Mouse (Mus musculus) limb, embryonic 12.5 days (tissue): ENCODE results near the gene Cux2. TPM values are rescaled to one million over a fixed set of nuclear protein-coding genes. Genes with fewer than 3 reads are reported as not detected.
A peak's percentile ranks its signal among the peaks of the same experiment; 100 is the strongest.

Experiments
- ATAC-seq: fragments of 200-750 bp; cut with Nextera tagmentation; 2 replicates; pipeline ENCODE4 v1.8.0; 2017; ENCODE audit warnings: low read depth, moderate TSS enrichment; ENCODE audit not compliant: insufficient number of reproducible peaks, insufficient read depth, low FRiP score, low TSS enrichment
- H3K27ac ChIP-seq: fragments of 300-500 bp; sonication (generic); 2 replicates; pipeline ENCODE4 v1.5.1; 2016; ENCODE audit warnings: mild to moderate bottlenecking, moderate library complexity
- H3K27me3 ChIP-seq: fragments of 300-500 bp; sonication (generic); 2 replicates; pipeline ENCODE4 v1.6.1; 2016; ENCODE audit warnings: mild to moderate bottlenecking, moderate library complexity
- H3K36me3 ChIP-seq: fragments of 300-500 bp; sonication (generic); 2 replicates; pipeline ENCODE4 v1.6.1; 2016; ENCODE audit warnings: mild to moderate bottlenecking, moderate library complexity
- H3K4me1 ChIP-seq: fragments of 300-500 bp; sonication (generic); replicated peaks from 2 replicates; pipeline ENCODE4 v1.6.1; 2016
- H3K4me2 ChIP-seq: fragments of 300-500 bp; sonication (generic); 2 replicates; pipeline ENCODE4 v1.6.1; 2016; ENCODE audit warnings: mild to moderate bottlenecking, moderate library complexity
- H3K4me3 ChIP-seq: fragments of 300-500 bp; sonication (generic); replicated peaks from 2 replicates; pipeline ENCODE4 v1.5.1; 2016; ENCODE audit warnings: mild to moderate bottlenecking
- H3K9ac ChIP-seq: fragments of 300-500 bp; sonication (generic); replicated peaks from 2 replicates; pipeline ENCODE4 v1.6.1; 2016; ENCODE audit warnings: mild to moderate bottlenecking, moderate library complexity
- H3K9me3 ChIP-seq: fragments of 300-500 bp; sonication (generic); 2 replicates; pipeline ENCODE4 v1.6.1; 2016; ENCODE audit warnings: mild to moderate bottlenecking, moderate library complexity
- WGBS: fragments of 180-500 bp; shearing (Covaris S2); methylation state at CpG from one replicate; pipeline ENCODE4 v1.1.7; 2016; 5-methylcytosine and 5-hydroxymethylcytosine counted together
- polyA plus RNA-seq: library from polyadenylated mRNA; unstranded; fragments of >200 nt; fragmentation: Nextera tagmentation; extraction: Ambion mirVana; gene quantifications from 2 replicates; pipeline ENCODE4 v1.2.1, GENCODE M21; 2016

Cux2 gene
- polyA plus RNA-seq, 1 experiment from 2014 or later: 5.0 TPM

DNA sequence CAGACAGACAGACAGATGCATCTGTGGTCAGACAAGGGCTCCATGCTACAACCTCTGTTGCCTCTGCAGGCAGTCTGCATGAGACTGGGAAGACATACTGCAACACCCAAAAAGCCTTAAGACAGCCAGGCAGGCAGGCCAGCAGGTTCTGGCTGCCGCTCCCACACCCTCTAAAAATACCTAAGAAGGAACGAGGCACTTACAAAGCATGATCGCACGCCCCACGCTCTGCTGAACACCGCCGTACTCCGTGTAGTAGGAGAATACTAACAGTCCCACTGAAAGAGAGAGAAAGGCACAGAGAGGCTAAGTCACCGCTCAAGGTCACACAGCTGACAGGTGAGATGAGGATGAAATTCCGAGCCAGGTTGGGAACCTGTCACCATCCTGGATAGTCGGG, 6.3 kb downstream of the Cux2 start:
- Histone ChIP-seq H3K36me3 (no peaks in the 10 kb centered on the region), H3K9me3 (no peaks in the 10 kb centered on the region), H3K4me1 (peaks cover 7% of the 10 kb centered on the region), H3K9ac (no peak overlapping the region), H3K4me2 (no peak overlapping the region), H3K4me3 (no peak overlapping the region), H3K27me3 (peaks cover 36% of the 10 kb centered on the region), H3K27ac (no peak overlapping the region)
- 89% methylated on average over 11 of the region's 11 CpGs for WGBS
- ATAC-seq: no peak

DNA sequence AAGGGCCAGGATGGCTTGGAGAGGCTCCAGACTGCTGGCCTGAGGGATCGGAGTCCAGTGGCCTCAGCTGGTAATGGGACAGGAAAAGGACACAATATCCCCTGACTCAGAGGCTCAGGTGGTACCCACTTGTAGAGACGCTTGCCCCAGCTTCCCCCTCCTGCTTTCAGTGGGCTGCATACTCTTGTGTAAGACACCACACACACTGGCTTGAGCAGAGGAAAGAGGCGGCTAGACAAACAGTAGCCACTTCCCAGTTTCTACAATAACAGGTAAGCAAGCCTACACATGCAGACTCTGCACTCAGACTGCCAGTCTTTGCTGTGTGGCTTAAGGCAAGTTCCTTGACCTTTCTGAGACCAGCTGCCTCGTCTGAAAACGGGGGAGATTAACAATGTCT, 14.6 kb downstream of the Cux2 start:
- H3K4me2 ChIP-seq: no peak overlapping the region
- 0 out of 2 replicates have a peak overlapping the region, but pooled peaks have one; percentile 4 for H3K27ac ChIP-seq
- WGBS: 73% methylated on average over 5 of the region's 5 CpGs
- H3K9ac ChIP-seq: no peak overlapping the region
- peaks cover 13% of the 10 kb centered on the region for H3K4me1 ChIP-seq
- H3K36me3 ChIP-seq: peaks cover 7% of the 10 kb centered on the region
- peaks cover 13% of the 10 kb centered on the region for H3K9me3 ChIP-seq
- ATAC-seq: no peak
- no peak overlapping the region for H3K4me3 ChIP-seq
- H3K27me3 ChIP-seq: peaks cover 4% of the 10 kb centered on the region; the same call in 1 of the 2 replicates

DNA sequence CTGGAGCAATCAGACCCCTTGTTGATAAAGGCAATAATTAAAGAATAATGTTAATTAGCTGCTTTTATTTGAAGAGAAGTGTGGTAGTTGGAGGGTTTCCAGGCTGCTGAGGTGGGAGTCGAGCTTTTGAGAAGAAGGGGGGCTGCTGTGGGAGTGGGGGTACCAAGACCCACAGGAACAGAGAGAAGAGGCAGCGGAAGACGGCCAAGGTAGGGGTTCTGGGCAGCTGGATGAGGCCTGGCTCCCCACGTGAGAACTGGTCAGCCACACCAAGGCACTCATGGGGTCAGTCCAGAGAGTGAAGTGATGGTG, 16.8 kb downstream of the Cux2 start:
- no peak for ATAC-seq
- Histone ChIP-seq H3K9me3 (peaks cover 13% of the 10 kb centered on the region), H3K4me3 (no peak overlapping the region), H3K27ac (no peak overlapping the region), H3K4me1 (peaks cover 13% of the 10 kb centered on the region), H3K4me2 (no peak overlapping the region), H3K27me3 (peaks cover 4% of the 10 kb centered on the region; the same call in 1 of the 2 replicates), H3K9ac (no peak overlapping the region), H3K36me3 (peaks cover 7% of the 10 kb centered on the region)
- 50% methylated on average over 4 of the region's 4 CpGs for WGBS

- no peak overlapping the region for H3K9ac ChIP-seq
- H3K4me1 ChIP-seq: peaks cover 13% of the 10 kb centered on the region
- no peak overlapping the region for H3K4me3 ChIP-seq
- no peak overlapping the region for H3K27ac ChIP-seq
- no peak for ATAC-seq
- no peak overlapping the region for H3K4me2 ChIP-seq
- 37% methylated on average over 19 of the region's 19 CpGs for WGBS
- H3K9me3 ChIP-seq: peaks cover 13% of the 10 kb centered on the region
- peaks cover 7% of the 10 kb centered on the region for H3K36me3 ChIP-seq
- H3K27me3 ChIP-seq: peaks cover 4% of the 10 kb centered on the region; the same call in 1 of the 2 replicates
Observed at GRCm38 (mm10) chr5:122032471-122033166, 17.3 kb downstream of the Cux2 start.

GRCm38 (mm10) chr5:122031146-122031545, 18.8 kb downstream of the Cux2 start:
- Histone ChIP-seq H3K36me3 (peaks cover 3% of the 10 kb centered on the region), H3K4me1 (peaks cover 13% of the 10 kb centered on the region), H3K4me3 (no peak overlapping the region), H3K9me3 (peaks cover 3% of the 10 kb centered on the region), H3K27me3 (peaks cover 4% of the 10 kb centered on the region; the same call in 1 of the 2 replicates), H3K9ac (no peak overlapping the region), H3K4me2 (no peak overlapping the region), H3K27ac (no peak overlapping the region)
- WGBS: 65% methylated on average over 12 of the region's 12 CpGs
- no peak for ATAC-seq

GRCm38 (mm10) chr5:122030640-122031039, 19.3 kb downstream of the Cux2 start:
- Histone ChIP-seq H3K4me3 (no peak overlapping the region), H3K4me1 (peaks cover 13% of the 10 kb centered on the region), H3K9ac (no peak overlapping the region), H3K27ac (no peak overlapping the region), H3K36me3 (no peaks in the 10 kb centered on the region), H3K27me3 (peaks cover 4% of the 10 kb centered on the region; the same call in 1 of the 2 replicates), H3K4me2 (no peak overlapping the region), H3K9me3 (no peaks in the 10 kb centered on the region)
- WGBS: 63% methylated on average over 9 of the region's 11 CpGs
- no peak for ATAC-seq

DNA sequence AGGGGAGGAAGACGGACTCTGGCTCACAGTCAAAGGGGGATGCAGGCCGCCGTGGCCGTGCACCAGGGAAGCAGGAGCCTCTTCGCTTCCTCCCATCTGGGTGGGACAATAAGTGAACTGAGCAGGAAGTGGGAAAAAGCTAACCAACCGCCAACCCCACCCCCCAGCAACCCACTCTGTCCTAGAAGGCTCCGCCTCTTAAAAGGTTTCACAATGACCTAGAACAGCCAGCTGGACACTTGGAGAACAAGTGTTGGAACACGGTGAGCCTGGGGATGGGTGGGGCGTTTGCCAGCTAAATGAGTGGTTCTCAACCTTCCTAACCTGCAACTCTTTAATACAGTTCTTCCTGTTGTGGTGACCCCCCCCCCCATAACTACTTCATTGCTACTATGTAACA, 23.1 kb downstream of the Cux2 start:
- Histone ChIP-seq H3K27me3 (no peaks in the 10 kb centered on the region), H3K27ac (no peak overlapping the region), H3K4me3 (no peak overlapping the region), H3K9ac (no peak overlapping the region), H3K4me2 (no peak overlapping the region), H3K36me3 (no peaks in the 10 kb centered on the region), H3K4me1 (no peaks in the 10 kb centered on the region), H3K9me3 (peaks cover 11% of the 10 kb centered on the region; the same call in 1 of the 2 replicates)
- no peak for ATAC-seq
- 85% methylated on average over 9 of the region's 9 CpGs for WGBS

GRCm38 (mm10) chr5:122026284-122026683, 23.6 kb downstream of the Cux2 start:
- no peak for ATAC-seq
- Histone ChIP-seq H3K4me1 (no peaks in the 10 kb centered on the region), H3K27me3 (no peaks in the 10 kb centered on the region), H3K27ac (no peak overlapping the region), H3K9ac (no peak overlapping the region), H3K4me3 (no peak overlapping the region), H3K36me3 (no peaks in the 10 kb centered on the region), H3K4me2 (no peak overlapping the region), H3K9me3 (peaks cover 11% of the 10 kb centered on the region; the same call in 1 of the 2 replicates)
- 74% methylated on average over 7 of the region's 7 CpGs for WGBS

- peaks cover 11% of the 10 kb centered on the region; the same call in 1 of the 2 replicates for H3K9me3 ChIP-seq
- H3K4me2 ChIP-seq: no peak overlapping the region
- ATAC-seq: no peak
- whole genome bisulfite sequencing: 91% methylated on average over 11 of the region's 11 CpGs
- no peak overlapping the region for H3K27ac ChIP-seq
- H3K4me3 ChIP-seq: no peak overlapping the region
- no peaks in the 10 kb centered on the region for H3K4me1 ChIP-seq
- no peaks in the 10 kb centered on the region for H3K36me3 ChIP-seq
- H3K27me3 ChIP-seq: no peaks in the 10 kb centered on the region
- H3K9ac ChIP-seq: no peak overlapping the region
Observed at GRCm38 (mm10) chr5:122025117-122025516, 24.8 kb downstream of the Cux2 start.

DNA sequence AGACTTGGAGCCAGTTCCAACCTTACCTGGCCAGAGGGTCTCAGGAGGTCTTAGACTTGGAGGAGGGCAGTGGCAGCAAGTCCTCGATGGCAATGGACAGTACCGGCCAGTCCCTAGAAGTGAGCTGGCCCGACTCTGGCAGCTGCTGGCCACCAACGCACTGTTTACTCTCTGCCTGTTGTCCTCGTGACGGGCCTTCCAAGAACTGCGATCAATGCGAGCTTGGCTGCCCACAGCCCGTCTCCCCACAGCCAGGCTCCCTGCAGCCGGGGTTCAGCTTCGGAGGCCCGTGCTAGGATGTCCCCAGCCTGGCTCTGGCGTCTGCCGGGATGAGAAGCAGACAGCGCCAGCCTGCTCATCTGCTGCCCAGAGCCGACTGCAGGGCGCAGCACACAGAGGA, 30.6 kb downstream of the Cux2 start:
- no peaks in the 10 kb centered on the region for H3K36me3 ChIP-seq
- no peak overlapping the region for H3K4me2 ChIP-seq
- peaks cover 11% of the 10 kb centered on the region; the same call in 1 of the 2 replicates for H3K9me3 ChIP-seq
- ATAC-seq: no peak
- H3K27ac ChIP-seq: no peak overlapping the region
- H3K4me1 ChIP-seq: peaks cover 30% of the 10 kb centered on the region
- no peaks in the 10 kb centered on the region; the same call in 1 of the 2 replicates for H3K27me3 ChIP-seq
- H3K4me3 ChIP-seq: no peak overlapping the region
- WGBS: 72% methylated on average over 17 of the region's 17 CpGs
- H3K9ac ChIP-seq: no peak overlapping the region

DNA sequence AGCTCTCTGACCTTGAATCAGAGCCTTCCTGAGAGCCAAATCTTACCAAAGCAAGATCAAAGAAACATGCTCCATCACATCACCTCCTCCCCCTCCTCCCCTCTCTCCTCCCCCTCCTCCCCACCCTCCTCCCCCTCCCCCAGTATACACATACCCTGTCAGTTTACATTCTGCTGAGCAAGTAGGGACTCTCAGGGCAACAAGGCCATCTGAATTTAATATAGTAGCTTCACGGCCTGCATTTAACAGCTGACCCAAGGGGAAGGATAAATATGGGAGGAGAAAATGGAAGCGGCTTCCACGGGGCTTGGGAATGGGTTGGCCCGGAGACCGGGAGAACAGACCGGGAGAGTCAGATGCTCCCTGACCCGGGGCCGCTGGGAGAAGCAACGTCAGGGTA, 32.1 kb downstream of the Cux2 start:
- ATAC-seq: no peak
- H3K36me3 ChIP-seq: no peaks in the 10 kb centered on the region
- H3K4me1 ChIP-seq: peaks cover 40% of the 10 kb centered on the region
- H3K9ac ChIP-seq: no peak overlapping the region
- 50% methylated on average over 9 of the region's 9 CpGs for WGBS
- no peak overlapping the region for H3K27ac ChIP-seq
- H3K4me3 ChIP-seq: no peak overlapping the region
- H3K4me2 ChIP-seq: no peak overlapping the region
- peaks cover 7% of the 10 kb centered on the region; the same call in 1 of the 2 replicates for H3K9me3 ChIP-seq
- no peaks in the 10 kb centered on the region; the same call in 1 of the 2 replicates for H3K27me3 ChIP-seq

GRCm38 (mm10) chr5:122017269-122017668, 32.6 kb downstream of the Cux2 start:
- no peak overlapping the region for H3K4me3 ChIP-seq
- ATAC-seq: no peak
- H3K4me1 ChIP-seq: peaks cover 43% of the 10 kb centered on the region
- H3K27me3 ChIP-seq: no peaks in the 10 kb centered on the region; the same call in 1 of the 2 replicates
- H3K9ac ChIP-seq: no peak overlapping the region
- 66% methylated on average over 13 of the region's 13 CpGs for WGBS
- no peak overlapping the region for H3K27ac ChIP-seq
- no peaks in the 10 kb centered on the region for H3K36me3 ChIP-seq
- no peak overlapping the region for H3K4me2 ChIP-seq
- peaks cover 2% of the 10 kb centered on the region; the same call in 1 of the 2 replicates for H3K9me3 ChIP-seq
